8 mouse cellular contexts compared by ENCODE assay signal in the genomic region with DNA sequence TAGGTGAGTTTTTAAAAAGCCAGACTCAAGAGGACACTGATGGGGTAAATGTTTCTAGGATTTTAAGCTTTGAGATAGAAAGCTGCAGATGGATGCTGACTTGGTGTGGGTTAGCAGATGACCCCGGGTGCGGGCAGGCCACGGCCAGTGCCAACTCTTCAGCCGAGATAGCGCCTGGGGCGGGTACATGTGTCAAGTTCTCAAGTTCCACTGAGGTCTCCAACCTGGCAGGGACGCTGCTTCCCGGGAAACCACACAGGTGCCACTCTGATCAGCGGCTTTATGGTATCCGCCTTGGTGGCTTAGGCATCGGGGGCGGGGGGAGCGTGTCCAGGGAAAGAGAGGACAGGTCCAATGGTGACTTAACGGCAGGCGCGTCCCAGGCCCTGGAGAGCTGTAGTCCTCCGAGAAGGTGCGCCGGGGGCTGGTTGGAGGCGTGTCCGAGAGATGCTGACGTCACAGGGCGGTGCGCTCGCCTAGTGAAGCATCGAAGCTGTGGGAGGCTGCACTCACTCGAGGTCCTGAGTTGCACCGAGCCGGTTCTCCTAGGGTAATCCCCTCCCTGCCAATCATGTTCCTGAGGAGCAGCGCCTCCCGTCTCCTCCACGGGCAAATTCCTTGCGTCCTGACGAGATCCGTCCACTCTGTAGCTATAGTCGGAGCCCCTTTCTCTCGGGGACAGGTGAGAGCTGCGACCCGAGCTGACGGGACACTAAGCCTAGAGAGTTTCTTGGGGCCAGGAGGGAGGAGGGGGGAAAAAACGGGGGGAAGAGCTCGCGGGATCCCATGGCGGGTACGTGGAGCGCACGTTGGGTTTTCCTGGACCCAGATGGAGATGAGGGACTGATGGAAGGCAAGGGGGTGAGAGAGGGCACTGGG. TPM values are rescaled to one million over a fixed set of nuclear protein-coding genes. Genes with fewer than 3 reads are reported as not detected.
DNase-seq lines count a peak whose midpoint lies in the region; ATAC-seq and TF ChIP-seq lines count a peak whose summit lies in the region.

TSS of gene Arg2 (plus strand) at position 479 of the 879 bp plus-strand sequence.

- ATAC-seq in embryonic facial prominence, embryonic 15.5 days (ENCODE audit: insufficient number of reproducible peaks, low FRiP score, low TSS enrichment, low read depth) = peak; percentile 72; the same call in 1 of the 2 replicates
- no peak for ATAC-seq in heart, embryonic 13.5 days (ENCODE audit: extremely low read depth, insufficient number of reproducible peaks, low FRiP score, low TSS enrichment)
- ATAC-seq in kidney, postnatal 0 days (replicated peaks; ENCODE audit: low FRiP score, low read depth) = peak; percentile 98
- peak; percentile 79 for ATAC-seq in monocyte, adult 5-6 weeks (replicated peaks; ENCODE audit: insufficient number of reproducible peaks, low FRiP score, low TSS enrichment, poor library complexity, severe bottlenecking)

- TF ChIP-seq POLR2A in bone marrow macrophage, adult 2 months (IDR thresholded peaks at IDR 0.05; ENCODE audit: borderline replicate concordance, low read depth, low read length) = no peak

- WGBS in embryonic facial prominence, embryonic 15.5 days = under 1% methylated on average over 47 of the region's 47 CpGs
- under 1% methylated on average over 47 of the region's 47 CpGs for WGBS in heart, embryonic 13.5 days
- WGBS in kidney, postnatal 0 days = under 1% methylated on average over 47 of the region's 47 CpGs

- H3K4me1 ChIP-seq in bone marrow macrophage, adult 2 months (ENCODE audit: control insufficient read depth, insufficient read depth, low read length) = peaks cover 23% of the 10 kb centered on the region
- H3K4me1 ChIP-seq in embryonic facial prominence, embryonic 15.5 days = peaks cover 17% of the 10 kb centered on the region
- H3K4me1 ChIP-seq in heart, embryonic 13.5 days = peaks cover 23% of the 10 kb centered on the region
- H3K4me1 ChIP-seq in kidney, postnatal 0 days (replicated peaks; ENCODE audit: insufficient read depth, low read length) = peaks cover 8% of the 10 kb centered on the region

- peak within 1 kb of the TSS; percentile 53 for H3K4me3 ChIP-seq in bone marrow macrophage, adult 2 months (ENCODE audit: insufficient read depth, low read length)
- peak within 1 kb of the TSS; percentile 45 for H3K4me3 ChIP-seq in embryonic facial prominence, embryonic 15.5 days (replicated peaks)
- peak within 1 kb of the TSS; percentile 55 for H3K4me3 ChIP-seq in heart, embryonic 13.5 days
- peak within 1 kb of the TSS; percentile 30 for H3K4me3 ChIP-seq in kidney, postnatal 0 days (replicated peaks; ENCODE audit: low read depth, low read length)

- H3K27me3 ChIP-seq in embryonic facial prominence, embryonic 15.5 days = peaks cover 37% of the 10 kb centered on the region
- peaks cover 50% of the 10 kb centered on the region for H3K27me3 ChIP-seq in heart, embryonic 13.5 days (replicated peaks)
- peaks cover 13% of the 10 kb centered on the region for H3K27me3 ChIP-seq in kidney, postnatal 0 days (ENCODE audit: insufficient read depth, low read length)

- H3K9ac ChIP-seq in embryonic facial prominence, embryonic 15.5 days = no peak within 1 kb of the TSS
- peak within 1 kb of the TSS; percentile 56 for H3K9ac ChIP-seq in heart, embryonic 13.5 days
- H3K9ac ChIP-seq in kidney, postnatal 0 days (ENCODE audit: low read depth, low read length) = peak within 1 kb of the TSS; percentile 32

- DNase-seq in A20 (ENCODE audit: low read depth, low spot score) (peak; percentile 66), liver (peak; percentile 67)
- DNase-seq in kidney, postnatal 0 days (ENCODE audit: low spot score) = peak; percentile 79
- peak; percentile 70 to 77 for DNase-seq in spleen, postnatal 36 days (ENCODE audit: low spot score in 2 of 2)

- peak within 1 kb of the TSS; percentile 93 for H3K4me2 ChIP-seq in embryonic facial prominence, embryonic 15.5 days (replicated peaks)
- H3K4me2 ChIP-seq in heart, embryonic 13.5 days = peak within 1 kb of the TSS; percentile 90
- H3K4me2 ChIP-seq in kidney, postnatal 0 days (ENCODE audit: low read length) = peak within 1 kb of the TSS; percentile 79

- no peaks in the 10 kb centered on the region for H3K36me3 ChIP-seq in embryonic facial prominence, embryonic 15.5 days
- H3K36me3 ChIP-seq in heart, embryonic 13.5 days = no peaks in the 10 kb centered on the region
- H3K36me3 ChIP-seq in kidney, postnatal 0 days (ENCODE audit: insufficient read depth, low read length) = no peaks in the 10 kb centered on the region

- TF ChIP-seq CTCF in bone marrow macrophage, adult 2 months (IDR thresholded peaks at IDR 0.05; ENCODE audit: low read depth, low read length) = no peak
- no peak for TF ChIP-seq CTCF in kidney, postnatal 0 days (IDR thresholded peaks at IDR 0.05; ENCODE audit: low read depth)

- H3K27ac ChIP-seq in bone marrow macrophage, adult 2 months (ENCODE audit: insufficient read depth, low read depth, low read length) = no peak within 1 kb of the TSS
- no peak within 1 kb of the TSS for H3K27ac ChIP-seq in embryonic facial prominence, embryonic 15.5 days (replicated peaks)
- no peak within 1 kb of the TSS for H3K27ac ChIP-seq in heart, embryonic 13.5 days (replicated peaks)
- peak within 1 kb of the TSS; percentile 31; the same call in 1 of the 2 replicates for H3K27ac ChIP-seq in kidney, postnatal 0 days

- H3K9me3 ChIP-seq in embryonic facial prominence, embryonic 15.5 days (replicated peaks) = no peaks in the 10 kb centered on the region
- no peaks in the 10 kb centered on the region for H3K9me3 ChIP-seq in heart, embryonic 13.5 days
- no peaks in the 10 kb centered on the region for H3K9me3 ChIP-seq in kidney, postnatal 0 days (replicated peaks; ENCODE audit: low read length)

RNA-seq across cellular contexts. Expression of gene Arg2, which starts in this region (rescaled TPM):
- polyA plus RNA-seq in bone marrow macrophage, adult 2 months (2012; ENCODE audit: insufficient read depth, insufficient read length, missing spikeins) = 0.90 and 1.5 TPM in 2 replicates
- 5.5 and 7.4 TPM in 2 replicates for polyA plus RNA-seq in embryonic facial prominence, embryonic 15.5 days (2015; fragmentation: Nextera tagmentation; extraction: Ambion mirVana)
- 0.33 and 0.60 TPM in 2 replicates for polyA plus RNA-seq in heart, embryonic 13.5 days (2015; fragmentation: Nextera tagmentation; extraction: Ambion mirVana)
- polyA plus RNA-seq in kidney, postnatal 0 days (2015; fragmentation: Nextera tagmentation; extraction: Ambion mirVana) = 51.1 and 66.6 TPM in 2 replicates
- not detected in 3 replicates for total RNA-seq in monocyte, adult 5-6 weeks (2017)

Comparison
In these comparisons a context has a peak if more than half of its experiments do, and no peak if none do; other contexts are left out.
1. Peak in ATAC-seq in monocyte, adult 5-6 weeks; RNA of the gene not detected or under 1 TPM.